Mouse (Mus musculus): ENCODE measurements around the gene Cstf1.
A peak's percentile ranks its signal among the peaks of the same experiment; 100 is the strongest.

Cstf1 gene

GRCm38 (mm10) chr2:172370411-172371223 is at the start of gene Cstf1, which contains the start of gene Aurka:
Gene Cstf1 (plus strand): TSS chr2:172370681.
Gene Aurka (minus strand): TSS chr2:172370535.
- peak; percentile 95 for DNase-seq

GRCm38 (mm10) chr2:172320878-172321277 is 49.6 kb upstream of the Cstf1 start:
- no peak for DNase-seq

DNA sequence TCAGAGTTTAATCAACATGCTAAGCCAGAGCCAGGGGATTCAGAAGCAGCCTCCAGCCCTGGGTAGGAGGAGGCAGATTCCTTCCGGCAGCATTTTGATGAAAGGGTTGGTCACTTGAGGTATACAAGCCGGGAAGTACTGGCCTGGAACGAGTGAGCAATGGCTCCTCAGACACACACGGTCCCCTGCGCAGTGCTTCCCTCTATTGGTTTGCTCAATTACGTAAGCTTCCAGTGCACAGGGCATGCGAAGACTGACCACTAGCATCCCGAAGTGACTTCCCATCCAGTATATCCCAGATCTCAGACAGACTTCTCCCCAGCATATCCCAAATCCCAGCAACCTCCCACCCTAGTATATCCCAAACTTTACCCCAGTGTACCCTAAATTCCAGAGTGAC is 42.2 kb upstream of the Cstf1 start:
- DNase-seq = no peak

GRCm38 (mm10) chr2:172329179-172329578 is 41.3 kb upstream of the Cstf1 start:
- DNase-seq = peak; percentile 17

- DNase-seq = no peak
These were observed 32.1 kb upstream of the Cstf1 start for GRCm38 (mm10) chr2:172338206-172338942.

DNA sequence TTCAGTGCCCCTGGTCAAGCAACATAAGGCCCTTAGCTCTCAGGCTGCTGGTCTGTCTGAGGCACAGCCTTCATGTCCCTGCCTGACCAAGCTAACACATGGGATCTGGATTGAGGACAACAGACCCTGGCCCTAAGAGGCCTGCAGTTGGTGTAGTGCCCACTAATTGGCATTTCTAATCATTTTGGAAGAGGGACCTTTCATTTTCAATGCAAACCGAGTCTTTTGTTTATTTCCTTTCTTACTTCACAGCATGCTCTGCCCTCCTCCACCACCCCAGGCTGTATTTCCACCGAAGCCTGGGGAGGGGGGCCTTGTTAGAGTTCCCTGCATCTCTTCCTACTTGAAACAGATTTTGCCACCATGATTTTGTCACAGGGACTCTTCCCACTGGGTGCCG is 29.5 kb upstream of the Cstf1 start:
- DNase-seq = no peak

- DNase-seq = no peak
These were observed 28.9 kb upstream of the Cstf1 start for GRCm38 (mm10) chr2:172341606-172342005.

GRCm38 (mm10) chr2:172343751-172344150 is 26.7 kb upstream of the Cstf1 start:
- peak; percentile 24 for DNase-seq

- peak; percentile 19 for DNase-seq
These were observed 25.8 kb upstream of the Cstf1 start for GRCm38 (mm10) chr2:172344669-172345068.

DNA sequence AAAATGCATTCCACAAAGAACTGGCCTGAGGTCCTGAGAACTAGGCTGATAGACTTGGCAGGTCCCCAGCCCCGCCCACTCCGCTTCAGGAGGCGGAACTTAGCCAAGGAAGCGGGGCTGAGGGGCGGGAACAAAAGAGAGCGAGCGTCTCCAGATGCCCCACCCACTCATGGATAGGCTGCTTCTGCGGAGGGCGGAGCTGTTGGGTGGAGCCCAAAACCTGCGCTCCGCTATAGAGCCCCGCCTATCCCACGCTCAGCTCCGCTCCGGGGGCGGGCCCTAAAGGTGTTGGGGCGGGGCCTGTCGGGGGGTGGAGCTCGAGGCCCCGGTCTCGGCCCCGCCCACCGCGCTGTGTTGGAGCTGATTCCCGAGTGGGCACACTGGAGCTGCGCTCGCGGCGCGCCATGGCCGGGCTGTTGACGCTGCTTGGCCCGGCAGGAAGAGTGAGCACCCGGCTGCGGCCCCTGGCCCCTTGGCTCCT is 25.2 kb upstream of the Cstf1 start, which contains the start of gene Fam210b:
Gene Fam210b, plus strand, starts transcription at position 308 of the 481 bp plus-strand sequence.
- DNase-seq = peak; percentile 96

DNA sequence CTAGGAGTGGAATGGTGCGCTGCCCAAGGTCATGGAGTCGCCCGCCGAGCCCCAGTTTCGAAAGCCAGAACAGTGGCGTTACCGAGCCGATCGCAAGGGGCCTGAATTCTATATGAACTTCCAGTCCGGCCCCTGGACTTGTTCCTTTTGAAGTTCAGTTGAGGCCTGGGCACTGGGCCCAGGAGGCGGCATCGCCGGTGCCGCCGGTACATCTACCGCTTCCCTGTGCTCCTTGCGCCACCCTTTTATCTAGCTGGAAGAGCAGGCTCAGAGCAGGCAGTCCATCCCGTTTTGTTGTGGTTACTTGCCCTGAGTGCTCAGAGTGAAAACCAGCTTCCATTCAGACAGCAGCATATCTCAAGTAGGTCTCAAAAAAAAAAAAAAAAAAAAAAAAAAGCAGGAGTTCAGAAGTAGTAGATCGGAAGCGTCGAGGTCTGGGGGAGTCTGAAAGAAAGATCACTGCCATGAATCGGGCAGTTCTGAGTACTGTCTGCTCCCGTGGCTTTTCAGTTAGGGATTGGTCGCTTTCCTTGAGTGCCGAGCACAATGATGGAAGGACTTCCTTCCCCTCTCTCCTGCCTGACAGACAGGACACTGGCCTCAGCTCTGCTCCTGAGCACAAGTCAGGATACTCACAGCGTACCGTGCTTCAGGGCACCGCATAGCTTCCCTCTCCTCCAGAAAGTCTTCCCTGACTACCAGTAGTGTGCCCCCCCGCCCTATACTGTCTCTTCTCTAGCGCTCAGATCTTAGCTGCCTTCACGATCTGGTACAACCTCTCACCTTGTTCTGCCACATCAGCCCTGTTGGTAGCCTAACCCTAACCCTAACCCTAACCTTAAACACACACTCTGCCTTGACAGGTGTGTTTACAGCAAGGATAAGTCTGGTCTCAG is 24.2 kb upstream of the Cstf1 start:
- peak; percentile 60 for DNase-seq

DNA sequence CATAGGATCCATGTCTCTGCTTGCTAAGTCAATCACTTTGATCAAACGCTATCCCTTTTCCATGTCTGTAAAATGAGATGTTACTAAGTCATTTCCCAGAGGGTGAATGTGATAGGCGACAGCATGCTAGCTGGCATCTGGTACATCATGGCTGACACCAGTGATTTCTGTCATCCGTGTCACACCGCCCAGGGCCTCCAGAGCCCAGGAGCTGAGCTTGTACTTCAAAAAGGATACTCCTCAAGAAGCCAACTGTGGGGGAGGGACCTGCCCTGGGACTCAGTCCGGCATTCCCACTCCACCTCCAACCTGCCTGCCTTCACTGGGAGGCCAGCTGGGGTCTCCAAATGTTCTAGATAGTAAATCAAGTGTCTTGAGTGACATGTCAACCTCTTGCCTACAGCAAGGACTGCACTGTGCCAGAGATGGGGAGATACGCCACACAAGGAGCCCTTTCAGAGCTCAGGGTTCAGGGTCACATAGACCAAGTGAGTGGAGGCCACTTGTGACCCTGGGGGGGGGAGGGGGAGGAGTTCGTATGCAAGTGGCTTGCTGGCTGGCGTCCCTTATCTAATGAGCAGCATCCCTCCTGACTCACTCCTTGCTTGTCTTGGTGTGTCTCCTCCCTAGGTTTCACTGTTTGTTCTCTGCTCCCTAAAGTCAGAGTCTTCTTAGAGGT is 23.4 kb upstream of the Cstf1 start:
- peak; percentile 26 for DNase-seq

GRCm38 (mm10) chr2:172348297-172348950 is 22.1 kb upstream of the Cstf1 start:
- DNase-seq = peak; percentile 22

DNA sequence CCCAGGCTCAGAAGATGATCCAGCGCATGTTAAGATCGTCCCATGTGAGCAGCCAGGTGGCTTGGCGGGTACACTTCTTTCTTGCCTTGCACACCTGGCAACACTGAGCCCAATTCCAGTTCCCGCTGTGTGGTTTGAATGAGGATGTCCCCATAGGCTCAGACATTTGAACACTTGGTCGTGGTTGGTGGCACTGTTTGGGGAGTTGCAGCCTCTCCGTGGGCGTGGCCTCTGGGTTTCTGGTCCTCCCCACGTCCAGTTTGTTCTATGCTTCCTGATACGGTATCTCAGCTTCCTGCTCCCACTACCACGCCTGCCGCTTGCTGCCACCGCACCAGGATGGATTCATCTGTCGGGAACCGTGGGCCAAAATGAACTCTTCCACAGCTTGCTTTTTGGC is 20.7 kb upstream of the Cstf1 start:
- DNase-seq = no peak

- DNase-seq = no peak
These were observed 19.7 kb upstream of the Cstf1 start for GRCm38 (mm10) chr2:172350773-172351172.

GRCm38 (mm10) chr2:172353218-172353617 is 17.3 kb upstream of the Cstf1 start:
- DNase-seq = no peak

GRCm38 (mm10) chr2:172354761-172355160 is 15.7 kb upstream of the Cstf1 start:
- no peak for DNase-seq

DNA sequence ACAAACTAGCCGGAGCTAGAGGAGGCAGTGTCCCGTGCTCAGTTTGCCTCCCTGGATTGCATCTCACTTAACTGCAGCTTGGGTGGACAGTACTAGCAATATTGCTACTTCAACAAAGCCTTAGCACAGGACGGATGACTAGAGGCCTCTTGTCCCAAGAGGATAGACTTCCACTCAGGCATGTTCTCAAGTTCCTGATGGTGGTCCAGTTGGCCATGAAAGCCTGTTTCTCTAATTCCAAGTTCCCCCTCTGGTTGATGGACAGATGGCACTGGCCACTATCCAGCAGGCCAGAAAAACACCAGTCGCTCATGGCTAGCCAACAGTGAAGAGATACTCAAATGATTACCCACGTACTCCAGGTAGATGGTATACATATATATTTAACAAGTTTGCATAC is 14.6 kb upstream of the Cstf1 start:
- no peak for DNase-seq

GRCm38 (mm10) chr2:172363176-172363575 is 7.3 kb upstream of the Cstf1 start:
- DNase-seq = no peak

DNA sequence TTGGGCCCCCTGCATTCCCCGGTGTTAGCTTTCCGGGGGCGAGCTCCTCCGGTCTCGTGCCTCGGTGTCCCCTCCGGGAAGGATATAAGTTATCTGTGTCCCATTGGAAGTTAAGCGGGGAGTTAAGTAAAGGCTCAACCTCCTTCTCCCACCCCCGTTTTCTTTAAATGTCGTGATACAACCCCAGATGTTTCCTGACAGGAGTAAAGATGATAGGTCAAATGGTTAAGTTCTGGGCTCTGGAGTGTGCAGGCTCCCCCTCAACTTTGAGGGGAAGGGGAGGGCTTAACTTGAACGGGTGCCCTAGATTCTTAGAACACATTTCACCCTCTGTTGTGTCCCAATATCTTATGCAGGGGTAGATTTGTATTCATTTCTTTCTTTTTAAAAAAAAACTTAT is 777 bp downstream of the Cstf1 start:
- no peak for DNase-seq

DNA sequence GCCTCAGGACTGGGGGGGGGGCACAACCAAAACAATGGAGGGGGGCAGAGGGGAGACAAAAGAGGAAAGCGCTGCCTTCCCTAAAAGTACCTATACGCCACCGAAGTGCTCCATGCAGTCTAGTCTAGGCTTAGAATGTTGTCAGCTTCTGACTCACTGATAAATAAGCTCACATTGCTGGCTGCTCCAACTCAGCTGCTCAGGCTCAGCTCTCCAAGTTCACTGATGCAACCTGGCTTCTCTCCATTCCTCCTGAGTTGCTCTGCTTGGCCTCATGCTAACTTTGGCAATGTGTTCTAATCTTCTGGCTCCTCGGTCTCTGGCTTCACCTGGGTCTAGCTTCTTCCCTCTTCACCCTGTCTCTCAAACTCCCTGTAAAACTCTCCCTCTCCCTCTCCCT is 6.1 kb downstream of the Cstf1 start:
- no peak for DNase-seq
